In genomic region chr1:159232572-159233261, GRCm38 (mm10) we compare ENCODE assay signal across 8 mouse cellular contexts. TPM values are rescaled to one million over a fixed set of nuclear protein-coding genes. Genes with fewer than 3 reads are reported as not detected.
DNase-seq lines count a peak whose midpoint lies in the region; ATAC-seq lines count a peak whose summit lies in the region.
"Not testable (repeated sequence)": the region's sequence is repeated elsewhere in the genome, so short reads cannot be mapped to it uniquely, and the experiment has no call there.

No protein-coding gene starts in this region.

- H3K9me3 ChIP-seq in embryonic facial prominence, embryonic 12.5 days; heart, embryonic 12.5 days (replicated peaks); liver, embryonic 12.5 days (replicated peaks); stomach, embryonic 15.5 days: not testable (repeated sequence)

- WGBS in embryonic facial prominence, embryonic 12.5 days: under 1% methylated on average over 37 of the region's 47 CpGs
- WGBS in heart, embryonic 12.5 days: 3% methylated on average over 33 of the region's 47 CpGs
- WGBS in liver, embryonic 12.5 days (ENCODE audit: insufficient replicate concordance): under 1% methylated on average over 28 of the region's 47 CpGs
- under 1% methylated on average over 34 of the region's 47 CpGs for WGBS in stomach, embryonic 15.5 days

- H3K27me3 ChIP-seq in embryonic facial prominence, embryonic 12.5 days; heart, embryonic 12.5 days (replicated peaks); liver, embryonic 12.5 days (replicated peaks); stomach, embryonic 15.5 days (replicated peaks): not testable (repeated sequence)

- H3K4me2 ChIP-seq in embryonic facial prominence, embryonic 12.5 days (replicated peaks): peak overlapping the region; percentile 57
- peak overlapping the region; percentile 83 for H3K4me2 ChIP-seq in heart, embryonic 12.5 days
- peak overlapping the region; percentile 76 for H3K4me2 ChIP-seq in liver, embryonic 12.5 days
- peak overlapping the region; percentile 61 for H3K4me2 ChIP-seq in stomach, embryonic 15.5 days

- ATAC-seq in embryonic facial prominence, embryonic 12.5 days (ENCODE audit: insufficient number of reproducible peaks, insufficient read depth, low FRiP score, low TSS enrichment): peak; percentile 80
- ATAC-seq in heart, embryonic 12.5 days (ENCODE audit: insufficient number of reproducible peaks, low FRiP score): peak; percentile 80
- peak; percentile 58 for ATAC-seq in liver, embryonic 12.5 days
- peak; percentile 76 for ATAC-seq in stomach, embryonic 15.5 days (ENCODE audit: insufficient read depth, low FRiP score, low read depth)

- peak overlapping the region; percentile 94; the same call in 1 of the 2 replicates for H3K27ac ChIP-seq in embryonic facial prominence, embryonic 12.5 days
- peak overlapping the region; percentile 89; the same call in 1 of the 2 replicates for H3K27ac ChIP-seq in heart, embryonic 12.5 days (ENCODE audit: poor library complexity, severe bottlenecking)
- H3K27ac ChIP-seq in liver, embryonic 12.5 days: peak overlapping the region; percentile 92
- peak overlapping the region; percentile 98 for H3K27ac ChIP-seq in stomach, embryonic 15.5 days

- peak; percentile 79 for DNase-seq in A20 (ENCODE audit: low read depth, low spot score)
- peak; percentile 19 for DNase-seq in adrenal gland, postnatal 25 days
- DNase-seq in kidney, adult 8-10 months: peak; percentile 16 to 21
- peak; percentile 4 to 22 for DNase-seq in monocyte, adult 2 months (ENCODE audit: low read depth in 1 of 2, low spot score in 2 of 2)

- not testable (repeated sequence) for H3K36me3 ChIP-seq in embryonic facial prominence, embryonic 12.5 days; heart, embryonic 12.5 days; liver, embryonic 12.5 days; stomach, embryonic 15.5 days

- peaks cover 18% of the 10 kb centered on the region for H3K4me1 ChIP-seq in embryonic facial prominence, embryonic 12.5 days
- peaks cover 24% of the 10 kb centered on the region for H3K4me1 ChIP-seq in heart, embryonic 12.5 days (replicated peaks)
- H3K4me1 ChIP-seq in liver, embryonic 12.5 days: peaks cover 50% of the 10 kb centered on the region
- not testable (repeated sequence) for H3K4me1 ChIP-seq in stomach, embryonic 15.5 days

- peak overlapping the region; percentile 82 for H3K4me3 ChIP-seq in embryonic facial prominence, embryonic 12.5 days
- H3K4me3 ChIP-seq in heart, embryonic 12.5 days: peak overlapping the region; percentile 82
- H3K4me3 ChIP-seq in liver, embryonic 12.5 days: peak overlapping the region; percentile 86
- H3K4me3 ChIP-seq in stomach, embryonic 15.5 days (replicated peaks): peak overlapping the region; percentile 71

- peak overlapping the region; percentile 87 for H3K9ac ChIP-seq in embryonic facial prominence, embryonic 12.5 days
- H3K9ac ChIP-seq in heart, embryonic 12.5 days: peak overlapping the region; percentile 83
- H3K9ac ChIP-seq in liver, embryonic 12.5 days: peak overlapping the region; percentile 89
- peak overlapping the region; percentile 40; the same call in 1 of the 2 replicates for H3K9ac ChIP-seq in stomach, embryonic 15.5 days

RNA-seq across cellular contexts. Expression of gene Cop1, which starts 0.6 kb away (rescaled TPM):
- total RNA-seq in adrenal gland, postnatal 25 days (2021): 213 and 216 TPM in 2 replicates
- polyA plus RNA-seq in embryonic facial prominence, embryonic 12.5 days (2016; fragmentation: Nextera tagmentation; extraction: Ambion mirVana): 133 and 170 TPM in 2 replicates
- 80.9 and 102 TPM in 2 replicates for polyA plus RNA-seq in heart, embryonic 12.5 days (2016; fragmentation: Nextera tagmentation; extraction: Ambion mirVana)
- 126 and 128 TPM in 2 replicates for polyA plus RNA-seq in liver, embryonic 12.5 days (2016; fragmentation: Nextera tagmentation; extraction: Ambion mirVana)
- 89.5 and 91.8 TPM in 2 replicates for polyA plus RNA-seq in stomach, embryonic 15.5 days (2015; fragmentation: Nextera tagmentation; extraction: Ambion mirVana)

Comparison
In these comparisons a context has a peak if more than half of its experiments do, and no peak if none do; other contexts are left out.
1. Peak in every context shown above with its lines: DNase-seq, ATAC-seq, H3K4me3 ChIP-seq and H3K27ac ChIP-seq.
2. DNase-seq: peak in every context shown above with its lines; median percentile 79 in A20; 19 in adrenal gland, postnatal 25 days; 18 in kidney, adult 8-10 months; 13 in monocyte, adult 2 months.